Mouse (Mus musculus) olfactory bulb, adult 2 months (tissue): ENCODE results near the gene Srsf3.
"Not testable (repeated sequence)": the region's sequence is repeated elsewhere in the genome, so short reads cannot be mapped to it uniquely, and the experiment has no call there.

ENCODE experiments used
- CTCF ChIP-seq: fragments of 200-500 bp; IDR thresholded peaks from 2 replicates; pipeline ENCODE4 v1.5.1; 2012; ENCODE audit warnings: low read depth, mild to moderate bottlenecking, low read length, moderate library complexity; ENCODE audit not compliant: insufficient read depth
- POLR2A ChIP-seq: fragments of 200-500 bp; IDR thresholded peaks from 2 replicates; pipeline ENCODE4 v1.6.1; 2012; ENCODE audit warnings: mild to moderate bottlenecking, low read depth, low read length, moderate library complexity; ENCODE audit not compliant: insufficient read depth

DNA sequence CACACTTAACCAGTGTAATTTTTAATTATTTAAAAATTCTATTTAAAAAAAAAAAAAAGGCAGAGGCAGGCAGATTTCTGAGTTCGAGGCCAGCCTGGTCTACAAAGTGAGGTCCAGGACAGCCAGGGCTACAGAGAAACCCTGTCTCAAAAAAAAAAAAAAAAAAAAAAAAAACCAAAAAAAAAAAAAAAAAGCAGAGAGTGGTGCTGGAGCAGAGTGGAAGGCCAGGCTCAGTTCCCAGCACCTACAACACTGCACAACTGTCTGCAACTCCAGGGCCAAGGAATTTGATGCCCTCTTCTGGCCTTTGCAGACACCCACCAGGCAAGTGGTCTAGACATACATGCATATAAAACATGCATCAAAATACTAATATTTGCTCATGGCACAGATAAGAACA lies 39.4 kb upstream of the Srsf3 start:
- not testable (repeated sequence) for TF ChIP-seq POLR2A, CTCF
